Mouse (Mus musculus) cerebellum, adult 11 months (tissue): ENCODE measurements around the gene Shisa9.
A peak's percentile ranks its signal among the peaks of the same experiment; 100 is the strongest.
"Not testable (repeated sequence)": the region's sequence is repeated elsewhere in the genome, so short reads cannot be mapped to it uniquely, and the experiment has no call there.

ENCODE experiments used
- DNase-seq: peaks from one replicate; pipeline ENCODE4 v3.0.0; 2022

Shisa9 gene

GRCm38 (mm10) chr16:11983616-11984270 lies at the start of gene Shisa9:
Shisa9 (plus strand) TSS chr16:11984113.
- DNase-seq: no peak

- peak; percentile 45 for DNase-seq
Measured at GRCm38 (mm10) chr16:11940477-11940876, 43.4 kb upstream of the Shisa9 start.

GRCm38 (mm10) chr16:11960691-11961090 lies 23.2 kb upstream of the Shisa9 start:
- no peak for DNase-seq

GRCm38 (mm10) chr16:11966041-11966440 lies 17.9 kb upstream of the Shisa9 start:
- DNase-seq: no peak

GRCm38 (mm10) chr16:11966810-11967209 lies 17.1 kb upstream of the Shisa9 start:
- not testable (repeated sequence) for DNase-seq

GRCm38 (mm10) chr16:11967579-11967978 lies 16.3 kb upstream of the Shisa9 start:
- no peak for DNase-seq

GRCm38 (mm10) chr16:11973707-11974106 lies 10.2 kb upstream of the Shisa9 start:
- no peak for DNase-seq

GRCm38 (mm10) chr16:11976737-11977136 lies 7.2 kb upstream of the Shisa9 start:
- no peak for DNase-seq

GRCm38 (mm10) chr16:11980764-11981163 lies 3.1 kb upstream of the Shisa9 start:
- no peak for DNase-seq

GRCm38 (mm10) chr16:11983106-11983615 lies 752 bp upstream of the Shisa9 start:
- no peak for DNase-seq

- DNase-seq: no peak
Measured at GRCm38 (mm10) chr16:11984271-11984791, 418 bp downstream of the Shisa9 start.

GRCm38 (mm10) chr16:11987056-11987455 lies 3.1 kb downstream of the Shisa9 start:
- no peak for DNase-seq

- no peak for DNase-seq
Measured at GRCm38 (mm10) chr16:12005177-12005576, 21.3 kb downstream of the Shisa9 start.

- no peak for DNase-seq
Measured at GRCm38 (mm10) chr16:12010136-12010535, 26.2 kb downstream of the Shisa9 start.

- no peak for DNase-seq
Measured at GRCm38 (mm10) chr16:12012747-12013146, 28.8 kb downstream of the Shisa9 start.

- no peak for DNase-seq
Measured at GRCm38 (mm10) chr16:12014523-12014922, 30.6 kb downstream of the Shisa9 start.

- DNase-seq: peak; percentile 0
Measured at GRCm38 (mm10) chr16:12017921-12018618, 34.2 kb downstream of the Shisa9 start.

- no peak for DNase-seq
Measured at GRCm38 (mm10) chr16:12020103-12020755, 36.3 kb downstream of the Shisa9 start.

GRCm38 (mm10) chr16:12032441-12032840 lies 48.5 kb downstream of the Shisa9 start:
- DNase-seq: no peak

- DNase-seq: peak; percentile 4
Measured at GRCm38 (mm10) chr16:12034868-12035267, 51.0 kb downstream of the Shisa9 start.

GRCm38 (mm10) chr16:12035626-12036025 lies 51.7 kb downstream of the Shisa9 start:
- peak; percentile 0 for DNase-seq

GRCm38 (mm10) chr16:12040935-12041334 lies 57.0 kb downstream of the Shisa9 start:
- peak; percentile 1 for DNase-seq

- no peak for DNase-seq
Measured at GRCm38 (mm10) chr16:12052051-12052450, 68.1 kb downstream of the Shisa9 start.
